Mouse (Mus musculus) forebrain, embryonic 16.5 days (tissue): ENCODE data around the gene Tmem86b. TPM values are rescaled to one million over a fixed set of nuclear protein-coding genes. Genes with fewer than 3 reads are reported as not detected.
"Not testable (repeated sequence)": the region's sequence is repeated elsewhere in the genome, so short reads cannot be mapped to it uniquely, and the experiment has no call there.

Experiments
- ATAC-seq: fragments of 200-750 bp; cut with Nextera tagmentation; 2 replicates; pipeline ENCODE4 v1.8.0; 2017; ENCODE audit warnings: mild to moderate bottlenecking, moderate library complexity
- H3K27ac ChIP-seq: fragments of 300-500 bp; sonication (generic); 2 replicates; pipeline ENCODE4 v1.5.1; 2014; ENCODE audit warnings: low read length, control low read depth
- H3K27me3 ChIP-seq: fragments of 300-500 bp; sonication (generic); replicated peaks from 2 replicates; pipeline ENCODE4 v1.6.1; 2014; ENCODE audit warnings: low read length; ENCODE audit not compliant: control insufficient read depth, insufficient read depth
- H3K36me3 ChIP-seq: fragments of 300-500 bp; sonication (generic); 2 replicates; pipeline ENCODE4 v1.6.1; 2014; ENCODE audit not compliant: control insufficient read depth, insufficient read depth
- H3K4me1 ChIP-seq: fragments of 300-500 bp; sonication (generic); replicated peaks from 2 replicates; pipeline ENCODE4 v1.6.1; 2014; ENCODE audit warnings: low read length; ENCODE audit not compliant: control insufficient read depth, insufficient read depth
- H3K4me2 ChIP-seq: fragments of 300-500 bp; sonication (generic); 2 replicates; pipeline ENCODE4 v1.6.1; 2014; ENCODE audit warnings: mild to moderate bottlenecking, low read length, control low read depth
- H3K4me3 ChIP-seq: fragments of 300-500 bp; sonication (generic); replicated peaks from 2 replicates; pipeline ENCODE4 v1.5.1; 2014; ENCODE audit warnings: mild to moderate bottlenecking, low read length, control low read depth
- H3K9ac ChIP-seq: fragments of 300-500 bp; sonication (generic); replicated peaks from 2 replicates; pipeline ENCODE4 v1.6.1; 2014; ENCODE audit warnings: low read depth, low read length, control low read depth
- H3K9me3 ChIP-seq: fragments of 300-500 bp; sonication (generic); 2 replicates; pipeline ENCODE4 v1.6.1; 2016; ENCODE audit warnings: low read length; ENCODE audit not compliant: control insufficient read depth
- WGBS: fragments of 180-500 bp; shearing (Covaris S2); extraction: QIAGEN DNeasy Blood & Tissue Kit; methylation state at CpG from one replicate; pipeline ENCODE4 v1.1.7; 2014; 5-methylcytosine and 5-hydroxymethylcytosine counted together
- microRNA-seq: library from miRNA; unstranded; fragments of <30 nt; microRNA quantifications from one replicate; pipeline ENCODE4, GENCODE M21; 2017
- polyA plus RNA-seq: library from polyadenylated mRNA; unstranded; fragments of >200 nt; fragmentation: Nextera tagmentation; extraction: Ambion mirVana; gene quantifications from 2 replicates; pipeline ENCODE4 v1.2.1, GENCODE M21; 2015

The Tmem86b gene
- polyA plus RNA-seq, 1 experiment from 2014 or later: 2.9 TPM

DNA sequence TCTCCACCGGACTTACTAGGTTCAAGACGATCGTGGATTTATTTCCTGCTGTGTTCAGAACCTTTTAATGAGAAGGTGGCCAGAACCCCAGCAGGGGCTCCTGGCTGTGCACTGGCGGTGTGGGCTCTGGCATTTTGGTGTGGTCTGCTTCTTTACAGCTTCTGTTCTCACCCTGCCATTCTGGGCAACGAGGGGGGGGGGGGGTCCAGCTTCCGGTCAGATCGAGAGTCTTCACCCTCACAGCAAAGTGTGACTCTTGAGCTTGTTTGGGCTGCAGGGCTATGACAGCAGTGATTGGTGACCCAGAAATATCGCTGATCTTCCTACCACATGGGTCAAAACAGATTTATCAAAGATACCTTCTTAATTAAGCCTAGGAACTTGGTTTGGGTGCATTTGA is 18.8 kb downstream of the Tmem86b start:
- Histone ChIP-seq H3K9me3 (no peaks in the 10 kb centered on the region), H3K4me1 (no peaks in the 10 kb centered on the region), H3K27me3 (no peaks in the 10 kb centered on the region), H3K4me2 (no peak overlapping the region), H3K9ac (no peak overlapping the region), H3K27ac (no peak overlapping the region), H3K36me3 (no peaks in the 10 kb centered on the region), H3K4me3 (no peak overlapping the region)
- no peak for ATAC-seq
- WGBS: 61% methylated on average over 8 of the region's 8 CpGs

DNA sequence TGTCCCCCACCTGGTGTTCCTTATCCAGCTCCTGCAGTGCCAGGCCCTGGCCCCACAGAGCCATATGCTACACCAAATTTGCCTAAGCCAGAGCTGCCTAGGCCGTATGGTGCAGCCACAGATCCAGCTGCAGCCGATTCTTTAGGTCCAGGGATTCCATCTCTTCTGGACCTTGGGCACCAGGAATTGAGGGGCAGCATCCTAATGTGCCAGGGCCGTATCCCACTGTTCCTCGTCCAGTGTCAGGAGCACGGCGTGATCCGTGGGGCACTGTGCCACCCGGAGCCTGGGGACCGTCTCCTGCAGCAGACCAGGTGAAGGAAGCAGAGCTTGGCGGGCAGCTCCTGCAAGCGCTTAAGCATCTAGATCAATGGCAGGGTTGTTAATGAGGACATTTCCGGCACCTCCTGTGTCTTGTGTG is 19.3 kb downstream of the Tmem86b start:
- Histone ChIP-seq H3K4me2 (no peak overlapping the region), H3K9ac (no peak overlapping the region), H3K4me3 (no peak overlapping the region), H3K27me3 (no peaks in the 10 kb centered on the region), H3K27ac (no peak overlapping the region), H3K9me3 (no peaks in the 10 kb centered on the region), H3K36me3 (no peaks in the 10 kb centered on the region), H3K4me1 (no peaks in the 10 kb centered on the region)
- WGBS: 80% methylated on average over 12 of the region's 12 CpGs
- no peak for ATAC-seq

DNA sequence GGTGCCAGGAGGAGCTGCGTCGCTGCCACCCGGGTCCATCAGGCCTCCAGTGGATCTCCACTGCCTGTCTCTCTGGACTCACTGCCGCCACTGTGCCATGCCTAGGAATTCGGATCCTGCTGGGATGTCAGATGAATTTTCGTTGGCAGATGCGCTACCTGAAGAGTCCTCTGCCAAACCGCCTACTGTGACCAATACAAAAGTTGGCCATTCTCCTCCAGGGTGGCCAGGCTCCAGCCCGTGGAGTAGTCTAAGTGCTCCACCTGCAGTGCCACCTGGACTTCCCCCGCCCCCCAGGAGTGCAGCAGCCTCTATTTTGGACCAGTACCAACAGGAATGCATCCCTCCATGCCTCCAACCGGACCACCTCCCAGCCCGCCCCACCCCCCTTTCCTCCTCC is 19.7 kb downstream of the Tmem86b start:
- 82% methylated on average over 12 of the region's 12 CpGs for WGBS
- Histone ChIP-seq H3K4me3 (no peak overlapping the region), H3K9me3 (no peaks in the 10 kb centered on the region), H3K36me3 (no peaks in the 10 kb centered on the region), H3K27ac (no peak overlapping the region), H3K27me3 (no peaks in the 10 kb centered on the region), H3K4me2 (no peak overlapping the region), H3K4me1 (no peaks in the 10 kb centered on the region), H3K9ac (no peak overlapping the region)
- ATAC-seq: no peak

DNA sequence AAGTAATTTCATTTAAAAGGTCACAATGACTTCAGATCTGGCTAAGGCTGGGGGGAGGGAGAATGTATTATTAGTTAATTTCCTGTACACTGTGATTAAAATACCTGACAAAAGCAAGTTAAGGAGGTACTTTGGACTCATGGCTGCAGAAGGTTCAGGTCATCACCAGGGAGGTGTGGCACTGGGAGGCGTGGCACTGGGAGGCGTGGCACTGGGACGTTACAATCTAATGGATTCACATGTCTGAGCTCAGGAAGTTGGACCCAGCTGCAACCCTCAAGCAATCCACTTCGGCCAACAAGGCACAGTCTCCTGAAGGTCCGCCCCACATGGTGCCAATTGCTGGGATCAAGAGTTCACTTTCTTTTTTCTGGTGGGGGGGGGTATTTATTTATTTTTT is 23.2 kb downstream of the Tmem86b start:
- H3K27ac ChIP-seq: no peak overlapping the region
- H3K27me3 ChIP-seq: no peaks in the 10 kb centered on the region
- H3K4me1 ChIP-seq: no peaks in the 10 kb centered on the region
- WGBS: 67% methylated on average over 5 of the region's 5 CpGs
- H3K4me3 ChIP-seq: no peak overlapping the region
- no peak overlapping the region for H3K9ac ChIP-seq
- ATAC-seq: no peak
- no peaks in the 10 kb centered on the region for H3K36me3 ChIP-seq
- no peaks in the 10 kb centered on the region for H3K9me3 ChIP-seq
- no peak overlapping the region for H3K4me2 ChIP-seq

DNA sequence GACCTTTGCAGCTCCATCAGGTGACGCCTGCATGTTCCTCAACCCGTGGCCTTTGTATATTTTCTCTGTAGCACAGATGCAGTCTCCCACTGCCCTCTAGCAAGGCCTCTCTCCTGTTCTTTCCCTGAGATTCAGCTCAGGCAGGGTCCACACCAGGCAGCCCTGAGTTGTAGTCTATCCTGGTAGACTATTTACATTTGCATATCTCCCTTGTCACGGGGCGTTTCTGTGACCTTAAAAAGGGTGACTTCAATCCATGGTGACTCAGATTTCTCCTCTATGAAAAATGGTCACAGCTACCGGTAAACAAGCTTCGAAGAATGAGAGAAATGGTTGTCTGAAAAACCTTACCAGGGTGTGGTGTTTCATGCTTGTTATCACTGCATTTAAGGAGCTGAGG is 27.3 kb downstream of the Tmem86b start, which contains the start of gene Ptprh:
Ptprh (minus strand) TSS at position 169 of the 400 bp plus-strand sequence.
- H3K9ac ChIP-seq: no peak within 1 kb of the TSS
- no peaks in the 10 kb centered on the region for H3K9me3 ChIP-seq
- no peaks in the 10 kb centered on the region for H3K27me3 ChIP-seq
- WGBS: 87% methylated on average over 6 of the region's 6 CpGs
- H3K36me3 ChIP-seq: no peaks in the 10 kb centered on the region
- H3K27ac ChIP-seq: no peak within 1 kb of the TSS
- no peak for ATAC-seq
- H3K4me3 ChIP-seq: no peak within 1 kb of the TSS
- no peaks in the 10 kb centered on the region for H3K4me1 ChIP-seq
- H3K4me2 ChIP-seq: no peak within 1 kb of the TSS

DNA sequence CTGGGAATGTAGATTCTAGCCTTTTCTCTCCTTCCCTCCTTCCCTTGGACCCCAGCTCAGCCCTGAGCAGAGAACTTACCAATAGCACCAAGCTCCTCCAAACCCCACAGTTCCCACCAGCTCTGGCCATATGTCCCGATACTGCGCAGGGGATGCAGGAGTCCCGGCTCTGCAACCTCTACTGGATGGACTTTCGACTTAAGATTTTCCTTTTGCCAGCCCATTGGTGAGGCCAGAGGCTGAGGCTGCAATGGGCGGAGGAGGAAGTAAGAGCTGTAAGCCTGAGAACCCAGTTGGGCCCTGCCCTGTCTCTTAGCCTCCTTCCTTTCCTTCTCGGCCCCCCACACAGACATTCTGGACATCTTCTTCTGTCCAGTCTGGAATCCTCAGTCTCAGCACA is 28.3 kb downstream of the Tmem86b start:
- Histone ChIP-seq H3K27ac (no peak overlapping the region), H3K36me3 (no peaks in the 10 kb centered on the region), H3K9ac (no peak overlapping the region), H3K27me3 (no peaks in the 10 kb centered on the region), H3K9me3 (no peaks in the 10 kb centered on the region), H3K4me1 (no peaks in the 10 kb centered on the region), H3K4me3 (no peak overlapping the region), H3K4me2 (no peak overlapping the region)
- no peak for ATAC-seq
- 88% methylated on average over 6 of the region's 6 CpGs for WGBS

DNA sequence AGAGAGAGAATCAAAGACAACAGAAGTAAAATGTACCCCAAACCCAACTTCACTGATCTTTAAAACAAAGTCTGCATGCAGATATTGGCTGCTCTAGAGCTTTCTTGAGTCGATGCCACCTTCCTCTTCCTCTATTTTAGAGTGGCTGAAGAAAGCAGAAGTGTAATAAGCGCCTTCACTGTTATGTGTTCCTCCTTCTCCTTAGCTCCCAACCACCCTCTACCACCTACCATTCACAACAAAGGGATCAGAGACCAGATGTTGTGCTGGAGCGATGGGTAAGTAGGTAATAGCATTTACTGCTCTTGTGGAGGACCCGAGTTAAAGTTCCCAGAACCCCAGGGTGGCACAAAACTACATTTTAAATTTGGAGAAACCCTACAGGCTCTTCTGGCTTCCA is 34.2 kb downstream of the Tmem86b start:
- H3K9ac ChIP-seq, H3K36me3 ChIP-seq, H3K4me3 ChIP-seq, H3K4me2 ChIP-seq, ATAC-seq, H3K27ac ChIP-seq, H3K4me1 ChIP-seq, H3K9me3 ChIP-seq, H3K27me3 ChIP-seq: not testable (repeated sequence)
- WGBS: 72% methylated on average over 4 of the region's 4 CpGs

DNA sequence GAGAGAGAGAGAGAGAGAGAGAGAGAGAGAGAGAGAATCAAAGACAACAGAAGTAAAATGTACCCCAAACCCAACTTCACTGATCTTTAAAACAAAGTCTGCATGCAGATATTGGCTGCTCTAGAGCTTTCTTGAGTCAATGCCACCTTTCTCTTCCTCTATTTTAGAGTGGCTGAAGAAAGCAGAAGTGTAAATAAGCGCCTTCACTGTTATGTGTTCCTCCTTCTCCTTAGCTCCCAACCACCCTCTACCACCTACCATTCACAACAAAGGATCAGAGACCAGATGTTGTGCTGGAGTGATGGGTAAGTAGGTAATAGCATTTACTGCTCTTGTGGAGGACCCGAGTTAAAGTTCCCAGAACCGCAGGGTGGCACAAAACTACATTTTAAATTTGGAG is 49.7 kb downstream of the Tmem86b start:
- H3K9ac ChIP-seq, H3K36me3 ChIP-seq, H3K9me3 ChIP-seq, ATAC-seq, H3K27ac ChIP-seq, H3K27me3 ChIP-seq, H3K4me3 ChIP-seq, H3K4me1 ChIP-seq, H3K4me2 ChIP-seq: not testable (repeated sequence)
- WGBS: 92% methylated on average over 3 of the region's 3 CpGs

Small RNA genes lying within 50 kb of the gene (microRNA-seq; reads per million reads assigned to microRNA genes)
- gene Gm23577: not detected

Other genes starting within 250 kb of the Tmem86b start
- 0.08 TPM in 1 of 2 replicates, not detected in the other for gene Gp6, start 233.7 kb downstream of the Tmem86b start, polyA plus RNA-seq
- 37.6 and 43.6 TPM in 2 replicates for gene Rdh13, start 185.8 kb downstream of the Tmem86b start, polyA plus RNA-seq
- gene Eps8l1, start 170.7 kb downstream of the Tmem86b start, polyA plus RNA-seq: 10.1 and 10.9 TPM in 2 replicates
- gene Ppp1r12c, start 129.7 kb downstream of the Tmem86b start, polyA plus RNA-seq: 40.6 and 50.0 TPM in 2 replicates
- 2.1 and 2.6 TPM in 2 replicates for gene Tnnt1, start 115.0 kb downstream of the Tmem86b start, polyA plus RNA-seq
- 1.2 and 1.7 TPM in 2 replicates for gene Tnni3, start 107.2 kb downstream of the Tmem86b start, polyA plus RNA-seq
- gene Dnaaf3, start 99.0 kb downstream of the Tmem86b start, polyA plus RNA-seq: 1.4 and 1.6 TPM in 2 replicates
- 176 and 222 TPM in 2 replicates for gene Syt5, start 83.9 kb downstream of the Tmem86b start, polyA plus RNA-seq
- gene Ptprh, start 27.4 kb downstream of the Tmem86b start, polyA plus RNA-seq: 0.63 and 0.70 TPM in 2 replicates
- gene Ppp6r1, start 27.6 kb upstream of the Tmem86b start, polyA plus RNA-seq: 7.6 and 7.8 TPM in 2 replicates
- gene Hspbp1, start 53.6 kb upstream of the Tmem86b start, polyA plus RNA-seq: 136 and 156 TPM in 2 replicates
- gene Brsk1, start 59.2 kb upstream of the Tmem86b start, polyA plus RNA-seq: 5.9 and 7.9 TPM in 2 replicates
- 0.11 and 0.33 TPM in 2 replicates for gene Tmem150b, start 93.8 kb upstream of the Tmem86b start, polyA plus RNA-seq
- 60.0 and 66.9 TPM in 2 replicates for gene Kmt5c, start 108.7 kb upstream of the Tmem86b start, polyA plus RNA-seq
- gene Cox6b2, start 121.7 kb upstream of the Tmem86b start, polyA plus RNA-seq: 6.6 and 12.1 TPM in 2 replicates
- not detected in 2 replicates for gene Fam71e2, start 139.9 kb upstream of the Tmem86b start, polyA plus RNA-seq
- gene Il11, start 151.4 kb upstream of the Tmem86b start, polyA plus RNA-seq: 0.53 and 1.1 TPM in 2 replicates
- not detected in 2 replicates for gene Tmem190, start 151.5 kb upstream of the Tmem86b start, polyA plus RNA-seq
- 3.3 and 4.1 TPM in 2 replicates for gene Tmem238, start 158.2 kb upstream of the Tmem86b start, polyA plus RNA-seq
- 173 and 179 TPM in 2 replicates for gene Rpl28, start 161.5 kb upstream of the Tmem86b start, polyA plus RNA-seq
- 291 and 311 TPM in 2 replicates for gene Ube2s, start 181.2 kb upstream of the Tmem86b start, polyA plus RNA-seq
- 8.7 and 13.2 TPM in 2 replicates for gene Shisa7, start 213.3 kb upstream of the Tmem86b start, polyA plus RNA-seq
- gene Isoc2b, start 238.8 kb upstream of the Tmem86b start, polyA plus RNA-seq: 3.2 and 4.3 TPM in 2 replicates
- 0.52 and 0.92 TPM in 2 replicates for gene Isoc2a, start 245.7 kb upstream of the Tmem86b start, polyA plus RNA-seq